ENCODE assay signal across 8 mouse cellular contexts in the genomic region with DNA sequence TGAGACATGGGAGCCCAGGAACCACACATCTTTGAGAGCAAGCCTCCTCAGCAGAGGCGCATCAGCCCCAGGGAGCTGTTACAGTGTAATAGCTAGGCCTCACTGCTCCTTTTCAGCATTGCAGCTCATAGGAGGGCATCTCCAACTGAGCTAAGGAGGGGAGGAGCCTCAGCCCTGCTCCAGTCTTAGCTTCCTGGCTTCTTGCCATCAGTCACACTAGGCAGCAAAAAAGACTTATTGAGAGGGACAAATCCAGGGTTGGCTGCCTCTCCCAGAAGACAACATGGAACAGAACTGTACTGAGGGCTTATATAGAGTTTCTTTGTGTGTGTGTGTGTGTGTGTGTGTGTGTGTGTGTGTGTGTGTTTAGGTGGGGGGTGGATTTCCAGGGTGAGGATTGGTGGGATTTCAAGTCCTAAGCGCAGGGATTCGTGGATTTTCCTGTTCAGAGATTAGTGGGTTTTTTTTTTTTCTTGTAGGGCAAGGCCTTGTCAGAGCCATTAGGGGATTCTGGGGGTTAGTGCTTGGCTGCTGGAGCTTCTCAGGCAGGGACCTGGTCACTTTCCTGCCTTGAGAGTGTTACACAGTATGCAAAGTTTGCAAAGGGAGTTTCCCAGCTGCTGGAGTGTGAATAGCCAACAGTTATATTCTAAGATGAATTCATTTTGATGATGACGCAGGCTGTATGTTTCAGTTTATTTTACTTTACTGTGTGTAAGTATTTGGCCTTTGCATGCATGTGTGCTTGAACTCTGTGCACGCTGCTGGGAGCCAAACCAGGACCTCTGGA. TPM values are rescaled to one million over a fixed set of nuclear protein-coding genes. Genes with fewer than 3 reads are reported as not detected.
DNase-seq lines count a peak whose midpoint lies in the region; TF ChIP-seq lines count a peak whose summit lies in the region.

No protein-coding gene starts in this region.

- H3K4me3 ChIP-seq in lung, adult 2 months (replicated peaks; ENCODE audit: extremely low read depth, low read depth, low read length) = no peak overlapping the region

- 72% methylated on average over 5 of the region's 5 CpGs for WGBS in lung, adult 2 months

- H3K4me1 ChIP-seq in lung, adult 2 months (ENCODE audit: control insufficient read depth, insufficient read depth, low read length) = 0 out of 2 replicates have a peak, but pooled peaks cover 3% of the 10 kb centered on the region

- no peak for TF ChIP-seq POLR2A in lung, adult 2 months (IDR thresholded peaks at IDR 0.05; ENCODE audit: borderline replicate concordance, extremely low read depth, low read depth, low read length)

- no peak for TF ChIP-seq CTCF in lung, adult 2 months (IDR thresholded peaks at IDR 0.05; ENCODE audit: insufficient read depth, low read length)

- peak; percentile 10 for DNase-seq in ovary, postnatal 10 days (ENCODE audit: low spot score)
- no peak for DNase-seq in ovary, adult 18-20 months (ENCODE audit: low spot score)
- peak; percentile 35 to 44 for DNase-seq in adrenal gland, postnatal 36 days
- peak; percentile 17 to 38 for DNase-seq in frontal cortex, postnatal 36 days (ENCODE audit: low spot score in 2 of 2)
- peak; percentile 46 for DNase-seq in kidney, adult 18-20 months
- DNase-seq in lung, adult 2 months = peak; percentile 12
- DNase-seq in right cerebral cortex, postnatal 14 days = peak; percentile 11
- no peak for DNase-seq in urinary bladder, adult 18-20 months (ENCODE audit: low spot score in 2 of 2)

RNA-seq across cellular contexts. Expression of gene Trim24, which starts 25.2 kb away (rescaled TPM):
- total RNA-seq in adrenal gland, postnatal 36 days (2021) = 10 to 100 TPM; 30.6 to 33.4 TPM
- 11.7 and 12.4 TPM in 2 replicates for polyA plus RNA-seq in lung, adult 2 months (2012; rRNA removed)

Comparison
In these comparisons a context has a peak if more than half of its experiments do, and no peak if none do; other contexts are left out.
1. DNase-seq: peak in ovary, postnatal 10 days (single experiment), adrenal gland, postnatal 36 days (2 of 2), frontal cortex, postnatal 36 days (2 of 2), kidney, adult 18-20 months (single experiment), lung, adult 2 months (single experiment) and right cerebral cortex, postnatal 14 days (single experiment); none in ovary, adult 18-20 months (single experiment) and urinary bladder, adult 18-20 months (0 of 2).